Mouse (Mus musculus) liver, adult 2 months (tissue): ENCODE results near the gene Copg2. TPM values are rescaled to one million over a fixed set of nuclear protein-coding genes. Genes with fewer than 3 reads are reported as not detected.

Experiments
- DNase-seq: peaks from one replicate; pipeline ENCODE4 v3.0.0-alpha.2; 2011; ENCODE audit warnings: low read depth, low spot score; ENCODE audit errors: extremely low read depth
- H3K27ac ChIP-seq: fragments of 200-500 bp; replicated peaks from 2 replicates; pipeline ENCODE4 v1.5.1; 2012; ENCODE audit warnings: low read depth, mild to moderate bottlenecking, control low read depth, inconsistent platforms, low read length; ENCODE audit not compliant: insufficient read depth
- H3K27me3 ChIP-seq: fragments of 200-500 bp; 2 replicates; pipeline ENCODE4 v1.6.1; 2012; ENCODE audit warnings: mild to moderate bottlenecking, moderate library complexity, low read length, inconsistent platforms; ENCODE audit not compliant: control insufficient read depth, insufficient read depth
- H3K36me3 ChIP-seq: fragments of 200-500 bp; 2 replicates; pipeline ENCODE4 v1.6.1; 2012; ENCODE audit warnings: low read length, inconsistent platforms; ENCODE audit not compliant: control insufficient read depth, insufficient read depth
- H3K4me1 ChIP-seq: fragments of 200-500 bp; 2 replicates; pipeline ENCODE4 v1.6.1; 2011; ENCODE audit warnings: low read length; ENCODE audit not compliant: control insufficient read depth, insufficient read depth
- H3K4me3 ChIP-seq: fragments of 200-500 bp; 2 replicates; pipeline ENCODE4 v1.5.1; 2011; ENCODE audit warnings: low read depth, mild to moderate bottlenecking, control low read depth, low read length, moderate library complexity; ENCODE audit not compliant: insufficient read depth
- H3K79me2 ChIP-seq: fragments of 200-500 bp; 2 replicates; pipeline ENCODE4 v1.6.1; 2012; ENCODE audit warnings: inconsistent platforms, mild to moderate bottlenecking, low read length, moderate library complexity; ENCODE audit not compliant: control insufficient read depth, insufficient read depth
- H3K9ac ChIP-seq: fragments of 200-500 bp; 2 replicates; pipeline ENCODE4 v1.6.1; 2012; ENCODE audit warnings: low read depth, mild to moderate bottlenecking, control low read depth, inconsistent platforms, low read length
- CTCF ChIP-seq: fragments of 200-500 bp; IDR thresholded peaks from 2 replicates; pipeline ENCODE4 v1.5.1; 2011; ENCODE audit warnings: low read depth, low read length, control low read depth
- POLR2A ChIP-seq: fragments of 200-500 bp; IDR thresholded peaks from 2 replicates; pipeline ENCODE4 v1.6.1; 2011; ENCODE audit warnings: low read length, control low read depth; ENCODE audit not compliant: insufficient read depth; ENCODE audit errors: extremely low read depth
- WGBS: fragments of 180-500 bp; shearing (Covaris S2); methylation state at CpG from one replicate; pipeline ENCODE4 v1.1.7; 2018; 5-methylcytosine and 5-hydroxymethylcytosine counted together
- polyA plus RNA-seq: library from polyadenylated mRNA; depleted of rRNA; stranded (reverse); fragments of >200 nt; gene quantifications from 2 replicates; pipeline ENCODE4 v1.2.3, GENCODE M21; 2012
- total RNA-seq: library from RNA; depleted of rRNA; stranded (reverse); fragments of >200 nt; gene quantifications from 2 replicates; pipeline ENCODE4 v1.2.3, GENCODE M21; 2014

The Copg2 gene
- total and polyA plus RNA-seq, 2 experiments = 7.5 to 26.9 TPM

GRCm38 (mm10) chr6:30723331-30723730 lies 173.3 kb downstream of the Copg2 start, which contains the start of gene Mest:
Mest (plus strand) TSS chr6:30723547.
- 79% methylated on average over 7 of the region's 7 CpGs for WGBS

GRCm38 (mm10) chr6:30722385-30723164 lies 174.0 kb downstream of the Copg2 start:
- no peak for TF ChIP-seq CTCF
- TF ChIP-seq POLR2A = no peak
- 83% methylated on average over 4 of the region's 4 CpGs for WGBS

More at GRCm38 (mm10) chr6:30723331-30723730, 173.3 kb downstream of the Copg2 start, which contains the start of gene Mest:
- Histone ChIP-seq H3K79me2 (no peaks in the 10 kb centered on the region), H3K36me3 (no peaks in the 10 kb centered on the region), H3K9ac (no peak within 1 kb of the TSS), H3K4me3 (no peak within 1 kb of the TSS), H3K4me1 (no peaks in the 10 kb centered on the region), H3K27ac (no peak within 1 kb of the TSS), H3K27me3 (no peaks in the 10 kb centered on the region)
- TF ChIP-seq CTCF = no peak
- TF ChIP-seq POLR2A = no peak
- DNase-seq = peak; percentile 15

GRCm38 (mm10) chr6:30716796-30717195 lies 179.8 kb downstream of the Copg2 start:
- DNase-seq = no peak
- H3K27ac ChIP-seq = no peak overlapping the region
- no peaks in the 10 kb centered on the region for H3K79me2 ChIP-seq
- H3K36me3 ChIP-seq = no peaks in the 10 kb centered on the region
- WGBS = 95% methylated on average over 7 of the region's 7 CpGs
- no peak overlapping the region for H3K9ac ChIP-seq
- no peak for TF ChIP-seq CTCF
- no peak for TF ChIP-seq POLR2A
- H3K4me3 ChIP-seq = no peak overlapping the region
- no peaks in the 10 kb centered on the region for H3K4me1 ChIP-seq
- H3K27me3 ChIP-seq = no peaks in the 10 kb centered on the region

More at GRCm38 (mm10) chr6:30722385-30723164, 174.0 kb downstream of the Copg2 start:
- H3K36me3 ChIP-seq = no peaks in the 10 kb centered on the region
- no peak overlapping the region for H3K9ac ChIP-seq
- no peaks in the 10 kb centered on the region for H3K4me1 ChIP-seq
- no peak for DNase-seq
- no peak overlapping the region for H3K27ac ChIP-seq
- H3K4me3 ChIP-seq = no peak overlapping the region
- H3K27me3 ChIP-seq = no peaks in the 10 kb centered on the region
- H3K79me2 ChIP-seq = no peaks in the 10 kb centered on the region

- no peaks in the 10 kb centered on the region for H3K4me1 ChIP-seq
- no peak for TF ChIP-seq POLR2A
- no peak for TF ChIP-seq CTCF
- no peak for DNase-seq
- no peak overlapping the region for H3K9ac ChIP-seq
- H3K27ac ChIP-seq = no peak overlapping the region
- no peaks in the 10 kb centered on the region for H3K27me3 ChIP-seq
- no peaks in the 10 kb centered on the region for H3K79me2 ChIP-seq
- WGBS = 91% methylated on average over 5 of the region's 5 CpGs
- H3K36me3 ChIP-seq = no peaks in the 10 kb centered on the region
- no peak overlapping the region for H3K4me3 ChIP-seq
Measured at GRCm38 (mm10) chr6:30714891-30715471, 181.6 kb downstream of the Copg2 start.

DNA sequence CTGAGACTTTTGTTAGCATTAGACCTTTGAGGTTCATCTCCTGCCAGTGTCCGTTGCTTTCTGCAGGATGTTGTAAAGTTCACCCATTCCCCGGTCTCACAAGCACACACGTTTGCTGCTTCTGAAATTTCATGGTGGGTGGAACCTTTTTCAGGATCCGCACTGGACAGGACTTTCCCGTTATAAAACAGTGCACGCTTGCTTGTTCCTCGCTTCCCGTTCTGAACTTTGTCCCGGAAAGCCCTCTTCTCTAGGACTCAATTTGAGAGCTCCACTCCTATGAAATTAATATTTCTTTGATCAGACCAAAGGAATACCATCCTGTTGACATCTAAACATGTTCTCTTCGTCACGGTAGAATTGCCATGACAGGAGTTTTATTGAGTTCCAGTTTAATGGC lies 182.7 kb downstream of the Copg2 start:
- H3K36me3 ChIP-seq = no peaks in the 10 kb centered on the region
- H3K4me3 ChIP-seq = no peak overlapping the region
- H3K4me1 ChIP-seq = no peaks in the 10 kb centered on the region
- TF ChIP-seq CTCF (no peak), POLR2A (no peak)
- no peaks in the 10 kb centered on the region for H3K79me2 ChIP-seq
- DNase-seq = no peak
- H3K9ac ChIP-seq = no peak overlapping the region
- H3K27me3 ChIP-seq = no peaks in the 10 kb centered on the region
- H3K27ac ChIP-seq = peak overlapping the region; percentile 54
- 79% methylated on average over 11 of the region's 11 CpGs for WGBS

GRCm38 (mm10) chr6:30713455-30713854 lies 183.1 kb downstream of the Copg2 start:
- Histone ChIP-seq H3K27me3 (no peaks in the 10 kb centered on the region), H3K4me1 (no peaks in the 10 kb centered on the region), H3K9ac (no peak overlapping the region), H3K36me3 (no peaks in the 10 kb centered on the region), H3K79me2 (no peaks in the 10 kb centered on the region), H3K27ac (peak overlapping the region; percentile 54), H3K4me3 (no peak overlapping the region)
- 75% methylated on average over 6 of the region's 6 CpGs for WGBS
- no peak for TF ChIP-seq CTCF
- no peak for TF ChIP-seq POLR2A
- no peak for DNase-seq
